Mouse (Mus musculus) embryonic facial prominence, embryonic 11.5 days (tissue): Measurements from ENCODE around the gene Spin4. TPM values are rescaled to one million over a fixed set of nuclear protein-coding genes. Genes with fewer than 3 reads are reported as not detected.

Source experiments
- ATAC-seq: fragments of 200-750 bp; cut with Nextera tagmentation; replicated peaks from 2 replicates; pipeline ENCODE4 v1.8.0; 2017; ENCODE audit warnings: low read depth; ENCODE audit not compliant: insufficient number of reproducible peaks, low FRiP score, low TSS enrichment
- DNase-seq: peaks from one replicate; pipeline ENCODE4 v3.0.0-alpha.2; 2015; ENCODE audit warnings: low spot score
- H3K27ac ChIP-seq: fragments of 300-500 bp; sonication (generic); replicated peaks from 2 replicates; pipeline ENCODE4 v1.5.1; 2014; ENCODE audit warnings: mild to moderate bottlenecking, low read depth, low read length, control low read depth
- H3K27me3 ChIP-seq: fragments of 300-500 bp; sonication (generic); 2 replicates; pipeline ENCODE4 v1.6.1; 2014; ENCODE audit warnings: mild to moderate bottlenecking, low read length, moderate library complexity, mixed read lengths; ENCODE audit not compliant: control insufficient read depth, insufficient read depth
- H3K36me3 ChIP-seq: fragments of 300-500 bp; sonication (generic); replicated peaks from 2 replicates; pipeline ENCODE4 v1.6.1; 2014; ENCODE audit warnings: low read depth, mild to moderate bottlenecking, low read length, moderate library complexity, mixed read lengths; ENCODE audit not compliant: control insufficient read depth, insufficient read depth
- H3K4me1 ChIP-seq: fragments of 300-500 bp; sonication (generic); 2 replicates; pipeline ENCODE4 v1.6.1; 2014; ENCODE audit warnings: low read length, mixed read lengths; ENCODE audit not compliant: control insufficient read depth, insufficient read depth
- H3K4me2 ChIP-seq: fragments of 300-500 bp; sonication (generic); 2 replicates; pipeline ENCODE4 v1.6.1; 2014; ENCODE audit warnings: low read depth, mild to moderate bottlenecking, control low read depth, low read length, moderate library complexity
- H3K4me3 ChIP-seq: fragments of 300-500 bp; sonication (generic); 2 replicates; pipeline ENCODE4 v1.5.1; 2014; ENCODE audit warnings: low read depth, low read length, control low read depth
- H3K9ac ChIP-seq: fragments of 300-500 bp; sonication (generic); replicated peaks from 2 replicates; pipeline ENCODE4 v1.6.1; 2014; ENCODE audit warnings: mild to moderate bottlenecking, control low read depth, low read length
- H3K9me3 ChIP-seq: fragments of 300-500 bp; sonication (generic); replicated peaks from 2 replicates; pipeline ENCODE4 v1.6.1; 2016; ENCODE audit warnings: mild to moderate bottlenecking, low read length, inconsistent platforms, mixed read lengths; ENCODE audit not compliant: control insufficient read depth
- WGBS: fragments of 180-500 bp; shearing (Covaris S2); extraction: QIAGEN DNeasy Blood & Tissue Kit; methylation state at CpG from one replicate; pipeline ENCODE4 v1.1.7; 2014; 5-methylcytosine and 5-hydroxymethylcytosine counted together
- polyA plus RNA-seq: library from polyadenylated mRNA; unstranded; fragments of >200 nt; fragmentation: Nextera tagmentation; extraction: Ambion mirVana; gene quantifications from 2 replicates; pipeline ENCODE4 v1.2.1, GENCODE M21; 2014

Spin4 gene
- 15.3 and 17.8 TPM in 2 replicates for polyA plus RNA-seq

- no peaks in the 10 kb centered on the region for H3K4me1 ChIP-seq
- H3K9ac ChIP-seq: peak within 1 kb of the TSS; percentile 69
- ATAC-seq (peak; percentile 99), DNase-seq (peak; percentile 87)
- no peaks in the 10 kb centered on the region for H3K36me3 ChIP-seq
- no peaks in the 10 kb centered on the region for H3K9me3 ChIP-seq
- peak within 1 kb of the TSS; percentile 87 for H3K27ac ChIP-seq
- 15% methylated on average over 30 of the region's 30 CpGs for WGBS
- peak within 1 kb of the TSS; percentile 45 for H3K4me2 ChIP-seq
- H3K4me3 ChIP-seq: peak within 1 kb of the TSS; percentile 46
- H3K27me3 ChIP-seq: no peaks in the 10 kb centered on the region; the same call in 1 of the 2 replicates
These were observed at the start of gene Spin4 for GRCm38 (mm10) chrX:95026361-95026892. Spin4 (minus strand) TSS chrX:95026682.

- H3K4me1 ChIP-seq: no peaks in the 10 kb centered on the region
- WGBS: 77% methylated on average over 5 of the region's 5 CpGs
- ATAC-seq: no peak
- no peaks in the 10 kb centered on the region for H3K9me3 ChIP-seq
- DNase-seq: no peak
- H3K36me3 ChIP-seq: no peaks in the 10 kb centered on the region
- H3K27ac ChIP-seq: no peak overlapping the region
- no peak overlapping the region for H3K9ac ChIP-seq
- H3K27me3 ChIP-seq: no peaks in the 10 kb centered on the region; the same call in 1 of the 2 replicates
- no peak overlapping the region for H3K4me3 ChIP-seq
- H3K4me2 ChIP-seq: no peak overlapping the region
These were observed 1.4 kb upstream of the Spin4 start for GRCm38 (mm10) chrX:95027907-95028306.

- Histone ChIP-seq H3K27ac (peak overlapping the region; percentile 87), H3K9ac (peak overlapping the region; percentile 69), H3K4me3 (peak overlapping the region; percentile 46), H3K4me1 (no peaks in the 10 kb centered on the region), H3K27me3 (no peaks in the 10 kb centered on the region; the same call in 1 of the 2 replicates), H3K9me3 (no peaks in the 10 kb centered on the region), H3K4me2 (peak overlapping the region; percentile 45), H3K36me3 (no peaks in the 10 kb centered on the region)
- ATAC-seq (peak; percentile 11; the same call in 1 of the 2 replicates), DNase-seq (no peak)
- WGBS: 22% methylated on average over 23 of the region's 23 CpGs
These were observed 612 bp downstream of the Spin4 start for GRCm38 (mm10) chrX:95025779-95026360.

GRCm38 (mm10) chrX:95012033-95012432, 14.4 kb downstream of the Spin4 start:
- Histone ChIP-seq H3K4me2 (no peak overlapping the region), H3K9me3 (no peaks in the 10 kb centered on the region), H3K36me3 (no peaks in the 10 kb centered on the region), H3K27me3 (no peaks in the 10 kb centered on the region), H3K4me1 (no peaks in the 10 kb centered on the region), H3K27ac (no peak overlapping the region), H3K4me3 (no peak overlapping the region), H3K9ac (no peak overlapping the region)
- ATAC-seq (no peak), DNase-seq (peak; percentile 70)
- 28% methylated on average over 4 of the region's 4 CpGs for WGBS

GRCm38 (mm10) chrX:94998845-94999244, 27.6 kb downstream of the Spin4 start:
- Histone ChIP-seq H3K4me3 (no peak overlapping the region), H3K9me3 (no peaks in the 10 kb centered on the region), H3K9ac (no peak overlapping the region), H3K27ac (no peak overlapping the region), H3K4me2 (no peak overlapping the region), H3K4me1 (no peaks in the 10 kb centered on the region), H3K27me3 (no peaks in the 10 kb centered on the region), H3K36me3 (no peaks in the 10 kb centered on the region)
- WGBS: 91% methylated on average over 11 of the region's 11 CpGs
- ATAC-seq: no peak
- no peak for DNase-seq

- no peak overlapping the region for H3K4me2 ChIP-seq
- DNase-seq (peak; percentile 73), ATAC-seq (peak; percentile 55; the same call in 1 of the 2 replicates)
- 27% methylated on average over 3 of the region's 3 CpGs for WGBS
- H3K9me3 ChIP-seq: no peaks in the 10 kb centered on the region
- H3K4me1 ChIP-seq: no peaks in the 10 kb centered on the region
- H3K36me3 ChIP-seq: no peaks in the 10 kb centered on the region
- peaks cover 2% of the 10 kb centered on the region; the same call in 1 of the 2 replicates for H3K27me3 ChIP-seq
- H3K9ac ChIP-seq: no peak overlapping the region
- H3K4me3 ChIP-seq: no peak overlapping the region
- H3K27ac ChIP-seq: no peak overlapping the region
These were observed 32.4 kb downstream of the Spin4 start for GRCm38 (mm10) chrX:94994113-94994512.

- 73% methylated on average over 2 of the region's 2 CpGs for WGBS
- ATAC-seq: no peak
- peaks cover 2% of the 10 kb centered on the region; the same call in 1 of the 2 replicates for H3K27me3 ChIP-seq
These were observed 35.6 kb downstream of the Spin4 start for GRCm38 (mm10) chrX:94990903-94991302.

More at GRCm38 (mm10) chrX:94990903-94991302, 35.6 kb downstream of the Spin4 start:
- Histone ChIP-seq H3K4me2 (peak overlapping the region; percentile 39; the same call in 1 of the 2 replicates), H3K4me3 (no peak overlapping the region), H3K9ac (no peak overlapping the region; the same call in 1 of the 2 replicates), H3K36me3 (no peaks in the 10 kb centered on the region), H3K4me1 (no peaks in the 10 kb centered on the region), H3K9me3 (no peaks in the 10 kb centered on the region), H3K27ac (no peak overlapping the region)
- peak; percentile 2 for DNase-seq
